19 mouse cellular contexts compared by ENCODE assay signal in the genomic region with DNA sequence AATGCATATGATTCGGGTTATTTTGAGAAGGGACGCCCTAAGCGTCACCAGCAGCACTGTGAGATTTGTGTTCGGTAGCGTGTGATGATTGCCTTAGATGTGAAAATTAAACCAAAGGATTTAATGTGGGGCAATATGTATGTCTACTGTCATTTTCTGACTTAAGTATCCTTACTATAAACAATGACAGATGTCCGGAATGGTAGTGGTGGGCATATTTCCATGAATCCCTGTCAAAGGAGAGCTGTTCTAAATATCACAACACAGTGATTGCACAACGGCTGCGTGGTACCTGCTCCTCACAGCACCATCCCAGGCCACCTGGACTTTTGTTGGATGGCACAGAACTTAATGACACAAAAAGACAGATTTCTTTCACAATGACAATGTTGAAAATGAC.
DNase-seq lines count a peak whose midpoint lies in the region; ATAC-seq lines count a peak whose summit lies in the region.
"Had no signal": no experiment of that assay in that cellular context is flagged by ENCODE, and none has a peak within 500 bp of the region (broad histone marks: within the 10 kb centered on the region; RNA-seq: fewer than 3 reads in every experiment).

No protein-coding gene starts in this region.

- no peak overlapping the region for H3K4me2 ChIP-seq in forebrain, embryonic 14.5 days (ENCODE audit: low read length)
- no peak overlapping the region for H3K4me2 ChIP-seq in forebrain, embryonic 12.5 days
- H3K4me2 ChIP-seq in forebrain, embryonic 16.5 days (ENCODE audit: low read length) = no peak overlapping the region
- H3K4me2 ChIP-seq: heart, embryonic 11.5 days; hindbrain, embryonic 12.5 days; hindbrain, embryonic 15.5 days; intestine, embryonic 15.5 days had no signal

- WGBS in forebrain, embryonic 14.5 days = 74% methylated on average over 8 of the region's 8 CpGs
- 90% methylated on average over 8 of the region's 8 CpGs for WGBS in forebrain, embryonic 12.5 days
- 67% methylated on average over 8 of the region's 8 CpGs for WGBS in forebrain, embryonic 16.5 days

- H3K36me3 ChIP-seq in forebrain, embryonic 14.5 days (ENCODE audit: control insufficient read depth, insufficient read depth, low read length) = no peaks in the 10 kb centered on the region
- H3K36me3 ChIP-seq in forebrain, embryonic 12.5 days (replicated peaks) = no peaks in the 10 kb centered on the region
- H3K36me3 ChIP-seq in megakaryocyte, embryonic 14.5 days (replicated peaks; ENCODE audit: low read length) = peaks cover 99% of the 10 kb centered on the region
- no peaks in the 10 kb centered on the region for H3K36me3 ChIP-seq in forebrain, embryonic 16.5 days (ENCODE audit: control insufficient read depth, insufficient read depth)
- H3K36me3 ChIP-seq: G1E; hindbrain, embryonic 12.5 days; hindbrain, embryonic 15.5 days; intestine, embryonic 15.5 days had no signal

- H3K4me3 ChIP-seq in forebrain, embryonic 14.5 days (ENCODE audit: low read depth, low read length) = no peak overlapping the region
- H3K4me3 ChIP-seq in forebrain, embryonic 12.5 days (replicated peaks) = no peak overlapping the region
- peak overlapping the region; percentile 51 for H3K4me3 ChIP-seq in megakaryocyte, embryonic 14.5 days (replicated peaks)
- no peak overlapping the region for H3K4me3 ChIP-seq in forebrain, embryonic 16.5 days (replicated peaks; ENCODE audit: low read length)
- H3K4me3 ChIP-seq: hindbrain, embryonic 12.5 days; hindbrain, embryonic 15.5 days; intestine, embryonic 15.5 days had no signal

- peak; percentile 40; the same call in 1 of the 2 replicates for ATAC-seq in forebrain, embryonic 14.5 days
- no peak for ATAC-seq in forebrain, embryonic 12.5 days (ENCODE audit: low FRiP score)
- no peak for ATAC-seq in megakaryocyte, adult 5-6 weeks (ENCODE audit: poor library complexity, severe bottlenecking)
- peak; percentile 66 for ATAC-seq in forebrain, embryonic 16.5 days
- ATAC-seq: Patski had no signal

- peak; percentile 59 for DNase-seq in forebrain, embryonic 14.5 days (ENCODE audit: low spot score)
- DNase-seq in cerebellum, postnatal 36 days = no peak
- DNase-seq: B cell, adult 2 months; cerebellum, adult 11-12 months; cerebellum, adult 8-10 months; cerebellum, postnatal 10 days; gastrocnemius, postnatal 25 days; kidney, adult 11 months had no signal

- H3K27me3 ChIP-seq in forebrain, embryonic 14.5 days (replicated peaks; ENCODE audit: control insufficient read depth, insufficient read depth, low read length) = no peaks in the 10 kb centered on the region
- no peaks in the 10 kb centered on the region for H3K27me3 ChIP-seq in forebrain, embryonic 12.5 days
- no peaks in the 10 kb centered on the region for H3K27me3 ChIP-seq in megakaryocyte, embryonic 14.5 days (replicated peaks)
- no peaks in the 10 kb centered on the region for H3K27me3 ChIP-seq in forebrain, embryonic 16.5 days (replicated peaks; ENCODE audit: control insufficient read depth, insufficient read depth, low read length)
- H3K27me3 ChIP-seq: CH12.LX; hindbrain, embryonic 12.5 days; hindbrain, embryonic 15.5 days; intestine, embryonic 15.5 days; Patski had no signal

- H3K9ac ChIP-seq in forebrain, embryonic 14.5 days (ENCODE audit: low read length) = no peak overlapping the region
- no peak overlapping the region for H3K9ac ChIP-seq in forebrain, embryonic 12.5 days
- H3K9ac ChIP-seq in forebrain, embryonic 16.5 days (replicated peaks; ENCODE audit: low read depth, low read length) = no peak overlapping the region
- H3K9ac ChIP-seq: hindbrain, embryonic 12.5 days; hindbrain, embryonic 15.5 days; intestine, embryonic 15.5 days had no signal

- H3K27ac ChIP-seq in forebrain, embryonic 14.5 days (ENCODE audit: low read depth, low read length) = no peak overlapping the region
- H3K27ac ChIP-seq in forebrain, embryonic 12.5 days = no peak overlapping the region
- H3K27ac ChIP-seq in forebrain, embryonic 16.5 days (ENCODE audit: low read length) = no peak overlapping the region
- H3K27ac ChIP-seq: hindbrain, embryonic 12.5 days; hindbrain, embryonic 15.5 days; intestine, embryonic 15.5 days had no signal

- no peaks in the 10 kb centered on the region for H3K4me1 ChIP-seq in forebrain, embryonic 14.5 days (ENCODE audit: control insufficient read depth, insufficient read depth, low read length)
- peaks cover 2% of the 10 kb centered on the region; the same call in 1 of the 2 replicates for H3K4me1 ChIP-seq in forebrain, embryonic 12.5 days
- H3K4me1 ChIP-seq in megakaryocyte, embryonic 14.5 days = peaks cover 99% of the 10 kb centered on the region
- H3K4me1 ChIP-seq in forebrain, embryonic 16.5 days (replicated peaks; ENCODE audit: control insufficient read depth, insufficient read depth, low read length) = no peaks in the 10 kb centered on the region
- H3K4me1 ChIP-seq: hindbrain, embryonic 12.5 days; hindbrain, embryonic 15.5 days; intestine, embryonic 15.5 days had no signal

- no peaks in the 10 kb centered on the region for H3K9me3 ChIP-seq in forebrain, embryonic 14.5 days (replicated peaks; ENCODE audit: control insufficient read depth, low read length)
- H3K9me3 ChIP-seq in forebrain, embryonic 12.5 days = no peaks in the 10 kb centered on the region
- peaks cover 14% of the 10 kb centered on the region for H3K9me3 ChIP-seq in megakaryocyte, embryonic 14.5 days
- H3K9me3 ChIP-seq in forebrain, embryonic 16.5 days (ENCODE audit: control insufficient read depth, low read length) = no peaks in the 10 kb centered on the region
- H3K9me3 ChIP-seq: hindbrain, embryonic 12.5 days; hindbrain, embryonic 15.5 days had no signal

Comparison
In these comparisons a context has a peak if more than half of its experiments do, and no peak if none do; other contexts are left out.
1. ATAC-seq: peak in forebrain, embryonic 14.5 days (single experiment) and forebrain, embryonic 16.5 days (single experiment); none in forebrain, embryonic 12.5 days (single experiment) and megakaryocyte, adult 5-6 weeks (single experiment).